Mouse (Mus musculus) lung, adult 2 months (tissue): ENCODE results near the gene Pacrg.

ENCODE experiments used
- CTCF ChIP-seq: fragments of 200-500 bp; IDR thresholded peaks from 2 replicates; pipeline ENCODE4 v1.5.1; 2011; ENCODE audit warnings: mild to moderate bottlenecking, low read length, control low read depth; ENCODE audit not compliant: insufficient read depth
- POLR2A ChIP-seq: fragments of 200-500 bp; IDR thresholded peaks from 2 replicates; pipeline ENCODE4 v1.6.1; 2011; ENCODE audit warnings: low read depth, mild to moderate bottlenecking, control low read depth, low read length, borderline replicate concordance; ENCODE audit errors: extremely low read depth

GRCm38 (mm10) chr17:10807261-10807998 is 32.7 kb downstream of the Pacrg start:
- TF ChIP-seq POLR2A = no peak
- no peak for TF ChIP-seq CTCF
